Mouse (Mus musculus) inflammation-experienced regulatory T-cells (primary cell): ENCODE results near the gene Pck2. TPM values are rescaled to one million over a fixed set of nuclear protein-coding genes. Genes with fewer than 3 reads are reported as not detected.

Experiments
- polyA plus RNA-seq, 2 experiments: library from polyadenylated mRNA; unstranded; fragments of 100-300 nt; shearing (Covaris generic); gene quantifications; one replicate each; pipeline ENCODE4 v1.2.1; 2017

The Pck2 gene
- 10 to 100 TPM; 21.5 to 51.6 TPM for polyA plus RNA-seq

DNA sequence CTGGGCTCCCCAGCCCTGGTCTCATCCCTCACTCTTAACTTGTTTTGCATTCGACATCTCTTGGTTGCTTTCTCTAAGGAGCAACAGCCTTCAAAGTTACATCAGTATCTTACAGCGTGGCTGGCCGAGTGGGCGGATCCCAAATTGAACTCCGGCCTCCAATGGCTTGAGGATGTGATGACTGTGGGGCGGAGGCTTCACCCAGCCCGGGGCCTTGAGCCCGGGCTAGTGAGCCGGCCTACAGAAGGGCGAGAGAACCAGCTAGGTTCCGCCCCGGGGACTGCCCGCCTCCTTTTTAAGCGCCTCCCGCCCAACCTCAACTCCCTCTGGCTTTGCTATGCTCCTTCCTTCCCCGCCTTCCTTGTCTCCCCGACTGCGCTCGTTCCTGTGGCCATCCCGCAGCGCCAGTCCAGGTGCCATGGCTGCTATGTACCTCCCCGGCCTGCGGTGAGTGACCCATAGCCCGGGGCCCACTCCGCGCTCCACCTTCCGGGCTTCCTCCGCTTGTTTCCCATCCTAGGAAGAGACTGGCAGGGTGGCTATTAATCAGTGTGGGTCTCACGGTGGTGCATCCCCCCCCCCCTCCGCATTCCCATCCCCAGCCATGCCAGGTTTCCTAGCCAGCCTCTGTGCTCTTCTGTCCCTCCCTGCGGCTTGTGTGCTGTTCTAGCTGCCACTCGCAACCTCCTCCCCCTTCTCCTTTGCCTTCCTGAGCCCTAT lies at the start of gene Pck2:
Pck2 (plus strand) TSS at position 200 of the 720 bp plus-strand sequence.

DNA sequence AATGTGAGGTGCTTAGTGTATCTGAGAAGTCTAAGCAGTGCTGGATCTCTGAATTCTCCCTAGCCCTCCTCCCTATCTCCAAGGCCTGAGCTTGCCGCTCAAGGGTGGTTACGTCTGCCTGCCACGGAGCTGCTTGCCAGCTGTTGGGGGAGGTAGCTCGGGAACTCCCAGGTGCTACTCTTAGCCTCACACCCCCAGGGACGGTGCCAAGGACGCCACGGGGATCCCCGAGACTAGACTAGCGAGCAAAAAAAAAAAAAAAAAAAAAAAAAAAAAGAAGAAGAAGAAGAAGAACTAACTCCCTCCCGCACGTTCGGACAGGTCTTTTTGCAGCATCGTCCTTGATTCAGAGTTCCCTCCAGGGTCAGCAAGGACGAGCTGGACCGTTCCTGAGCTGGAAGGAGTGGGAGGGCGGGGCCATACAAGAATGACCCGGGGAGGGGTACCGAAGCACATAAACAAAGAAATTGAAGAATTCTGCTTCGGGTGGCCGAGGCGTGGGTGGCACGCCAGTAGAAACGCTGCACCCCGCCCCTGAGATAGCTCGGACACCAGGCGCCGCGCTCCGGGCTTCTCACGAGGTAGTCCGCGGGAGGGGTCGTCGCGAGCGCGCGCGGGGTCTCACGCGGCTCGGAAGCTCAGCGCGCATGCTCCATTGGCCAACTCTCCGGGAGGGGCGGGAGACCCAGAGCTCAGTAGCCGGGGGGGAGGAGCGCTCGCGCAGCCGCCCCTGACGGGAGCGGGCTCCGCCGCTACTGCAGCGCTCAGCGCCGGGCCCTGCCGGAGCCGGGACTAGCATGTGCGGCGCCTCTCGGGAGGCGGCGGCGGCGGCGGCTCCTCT lies 49.5 kb upstream of the Pck2 start, which contains the start of gene Carmil3:
Carmil3 (plus strand) TSS at position 291 of the 841 bp plus-strand sequence.

DNA sequence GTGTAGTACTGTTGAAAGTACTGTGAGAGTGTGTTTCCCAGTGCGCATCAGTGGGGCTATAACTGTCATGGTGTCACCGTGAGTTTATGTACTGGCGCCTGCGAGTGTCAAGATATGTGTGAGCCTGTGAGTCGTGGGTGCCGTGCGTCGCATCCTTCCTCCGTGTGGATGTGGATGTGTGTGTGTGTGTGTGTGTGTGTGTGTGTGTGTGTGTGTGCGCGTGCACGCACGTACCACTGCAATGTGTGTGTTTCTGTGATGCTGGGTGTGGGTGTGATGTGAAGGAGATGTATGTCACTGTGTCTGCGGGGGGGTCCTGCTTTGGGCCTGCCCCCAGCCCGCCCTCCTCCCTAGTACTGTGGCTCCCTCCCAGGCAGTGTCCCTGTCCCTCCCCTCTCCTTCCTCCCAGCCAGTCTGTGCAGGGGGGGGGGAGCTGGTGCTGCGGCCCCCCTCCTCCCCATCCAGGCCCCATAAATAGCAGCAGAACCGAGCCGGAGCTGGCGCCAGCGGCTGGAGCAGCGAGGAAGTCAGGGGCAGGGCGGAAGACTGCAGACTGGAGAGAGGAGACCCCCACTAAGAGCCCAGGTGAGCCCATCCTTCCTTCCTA lies 29.8 kb upstream of the Pck2 start, which contains the start of gene Cpne6:
Cpne6 (plus strand) TSS at position 321 of the 607 bp plus-strand sequence.

DNA sequence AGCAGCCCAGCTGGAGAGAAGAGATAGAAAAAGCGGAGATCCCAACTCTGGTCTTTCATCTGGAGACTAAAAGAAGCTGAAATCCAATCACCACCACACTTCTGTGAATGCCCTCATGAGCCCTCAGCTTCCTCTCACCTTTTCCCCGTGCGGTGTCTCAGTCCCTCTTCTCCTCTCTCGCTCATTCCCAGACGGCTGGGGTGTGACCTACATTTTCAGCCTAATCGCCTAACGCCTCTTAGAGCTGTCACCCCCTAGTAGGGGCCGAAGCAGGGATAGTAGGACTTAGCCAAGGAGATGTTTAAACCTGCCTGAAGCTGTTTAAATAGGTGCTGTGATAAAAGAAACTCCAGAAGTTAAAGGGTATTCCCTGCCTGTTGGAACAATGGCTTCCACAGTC lies 15.3 kb upstream of the Pck2 start, which contains the start of gene Nrl:
Nrl (minus strand) TSS at position 197 of the 400 bp plus-strand sequence.

DNA sequence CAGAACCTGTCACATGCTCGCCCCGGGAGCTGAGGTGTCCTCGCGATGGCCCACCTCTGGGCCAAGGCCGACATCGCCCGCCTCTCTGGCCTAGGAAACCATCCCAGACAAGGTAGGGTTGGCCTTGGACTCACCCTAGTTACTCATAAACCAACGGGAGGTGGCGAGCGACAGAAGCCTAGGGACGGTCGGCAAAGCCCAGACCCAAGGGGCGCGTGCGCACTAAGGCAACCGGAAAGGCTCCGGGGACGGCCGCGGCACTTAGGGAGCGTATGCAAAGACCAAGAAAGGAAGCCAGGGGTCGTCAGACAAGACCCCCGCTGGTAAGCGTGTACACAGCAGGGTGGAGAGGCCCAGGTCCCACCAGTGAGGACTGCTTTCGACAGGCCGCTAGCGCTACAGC lies 19.7 kb downstream of the Pck2 start, which contains the start of gene Dcaf11:
Dcaf11 (plus strand) TSS at position 208 of the 403 bp plus-strand sequence.

DNA sequence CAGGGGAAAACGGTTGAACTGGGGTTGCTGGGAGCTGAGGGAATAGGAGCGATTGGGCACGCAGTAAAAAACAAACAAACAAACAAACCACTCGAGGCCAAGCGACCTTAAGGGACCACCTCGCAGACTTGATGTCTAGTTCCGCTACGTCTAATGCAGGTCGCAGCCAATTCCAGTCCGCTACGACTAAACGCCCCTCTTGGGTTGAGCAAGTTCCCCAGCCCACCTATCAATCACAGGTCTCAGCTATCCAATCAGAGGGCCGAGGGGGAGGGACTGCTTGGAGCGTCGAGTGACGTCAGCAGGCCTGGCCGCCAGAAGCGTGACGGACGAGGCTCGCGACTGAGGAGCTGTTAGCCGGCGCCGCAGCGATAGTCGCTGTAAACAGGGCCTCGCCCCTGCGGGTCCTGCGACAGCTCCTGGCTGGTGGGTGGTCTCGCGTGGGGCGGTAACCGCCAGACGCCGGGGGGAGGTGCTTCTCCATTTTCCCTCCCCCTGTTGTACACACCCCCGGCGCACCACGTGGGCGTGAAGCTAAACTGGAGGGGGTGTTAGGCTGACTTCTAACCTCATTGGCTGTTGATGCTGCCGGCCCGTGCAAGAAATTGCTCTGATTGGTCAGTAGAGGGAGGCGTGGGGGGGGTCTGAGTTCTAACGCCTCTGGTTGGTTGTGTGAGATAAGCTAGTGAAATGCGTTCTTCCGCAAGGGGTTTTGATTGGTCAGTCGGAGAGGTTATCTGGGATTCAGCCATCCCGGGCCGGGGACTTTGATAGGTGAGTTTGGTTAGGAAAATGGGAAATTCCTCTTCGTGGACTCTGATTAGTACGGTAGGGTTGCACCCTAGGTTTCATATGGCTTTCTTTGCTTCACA lies 20.4 kb downstream of the Pck2 start, which contains the start of gene A730061H03Rik:
A730061H03Rik (minus strand) TSS at position 205 of the 872 bp plus-strand sequence.

DNA sequence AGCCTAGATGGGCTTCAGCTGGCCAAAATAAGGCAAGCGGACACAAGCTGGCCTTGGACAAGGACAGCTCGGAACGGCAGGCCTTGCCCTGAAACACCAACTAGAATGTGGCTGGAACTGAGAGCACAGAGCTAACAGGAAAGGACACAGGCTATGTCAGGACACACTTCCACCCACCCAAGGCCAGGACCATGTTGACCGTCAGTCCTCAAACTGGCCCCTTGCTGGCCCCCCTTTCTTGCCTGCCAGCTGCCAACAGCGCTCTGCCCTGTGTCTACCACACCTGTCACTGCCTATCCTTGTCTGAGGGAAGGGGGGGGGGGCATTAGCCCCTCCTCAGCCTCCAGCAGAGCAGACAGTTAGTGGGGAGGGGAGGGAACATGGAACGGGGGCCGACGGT lies 35.2 kb downstream of the Pck2 start, which contains the start of gene Fitm1:
Fitm1 (plus strand) TSS at position 316 of the 400 bp plus-strand sequence.

DNA sequence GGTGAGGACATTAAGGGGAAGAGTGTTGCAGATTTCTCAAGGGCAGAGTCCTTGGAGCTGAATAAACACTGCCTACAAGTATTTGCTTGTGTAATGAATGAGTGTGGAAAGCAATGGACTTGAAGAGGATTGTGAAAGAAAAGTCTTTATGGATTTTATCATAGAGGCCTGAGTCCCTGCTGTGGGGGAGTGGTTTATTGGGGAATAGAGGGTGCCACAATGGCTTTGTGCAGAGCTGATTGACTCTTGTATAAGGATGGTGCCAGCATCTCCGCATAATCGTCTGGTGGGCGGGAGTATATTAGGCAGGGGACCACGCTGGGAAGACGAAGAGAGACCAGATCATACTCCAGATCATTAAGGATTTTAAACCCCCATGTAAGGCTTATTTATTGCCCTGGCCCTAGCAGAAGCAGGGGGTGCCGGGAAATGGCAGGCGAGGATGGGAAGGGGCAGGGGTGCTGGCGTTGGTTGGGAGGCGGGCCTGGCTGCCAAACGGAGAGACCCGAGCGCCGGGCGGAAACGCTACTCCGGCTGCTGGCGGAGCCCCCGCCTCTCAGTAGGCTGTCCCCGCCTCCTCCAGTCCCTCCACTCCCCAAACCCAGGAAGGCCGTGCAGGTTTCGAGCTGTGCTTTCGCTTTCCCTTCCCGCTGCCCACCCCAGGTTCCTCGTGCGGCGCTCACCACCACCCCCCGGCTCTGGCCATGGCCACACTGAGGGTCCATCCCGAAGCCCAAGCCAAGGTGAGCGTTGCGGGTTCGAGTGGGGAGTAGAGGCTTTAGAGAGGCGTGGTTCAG lies 38.0 kb downstream of the Pck2 start, which contains the start of gene Psme1:
Psme1 (plus strand) TSS at position 253 of the 797 bp plus-strand sequence.

DNA sequence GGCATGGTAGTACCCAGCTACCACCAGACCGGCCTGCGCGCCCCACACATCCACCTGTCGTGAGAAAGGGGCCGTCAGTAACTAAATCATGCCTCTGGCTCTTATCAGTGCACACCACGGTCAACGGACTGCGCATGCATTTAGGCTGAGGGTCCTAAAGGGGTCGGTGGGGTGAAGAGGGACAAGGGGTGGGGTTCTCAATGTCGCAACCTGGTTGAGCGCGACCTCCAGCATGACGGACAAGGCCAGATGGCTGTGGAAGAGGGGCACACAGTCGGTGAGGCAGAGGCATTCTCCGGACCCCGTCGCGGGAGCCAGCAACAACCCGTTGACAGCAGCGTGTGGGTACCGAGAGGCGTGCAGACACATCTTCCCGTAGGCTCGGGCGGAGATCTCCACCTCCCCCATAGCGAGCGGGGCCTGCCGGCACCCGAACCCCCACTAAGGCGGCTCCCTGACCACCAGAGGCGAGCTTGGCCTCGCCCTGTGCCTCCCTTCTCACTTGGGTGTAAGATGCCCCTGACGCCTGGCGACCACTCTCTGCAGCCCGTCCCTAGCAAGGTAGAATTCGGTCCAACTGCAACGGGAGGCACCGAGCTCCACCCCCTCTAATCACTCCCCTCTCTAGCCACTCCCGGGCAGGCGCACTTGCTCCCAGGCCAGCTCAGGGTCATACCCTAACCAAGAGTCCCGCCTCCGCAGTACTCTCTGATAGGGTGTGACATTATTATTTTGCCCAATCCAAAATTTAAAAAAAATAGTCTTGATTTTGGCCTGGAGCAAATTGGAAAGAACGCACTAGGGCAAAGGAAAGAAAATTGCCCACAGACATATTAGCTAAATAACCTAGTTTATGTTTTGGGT lies 44.9 kb downstream of the Pck2 start, which contains the start of gene Emc9:
Emc9 (minus strand) TSS at position 601 of the 864 bp plus-strand sequence.

DNA sequence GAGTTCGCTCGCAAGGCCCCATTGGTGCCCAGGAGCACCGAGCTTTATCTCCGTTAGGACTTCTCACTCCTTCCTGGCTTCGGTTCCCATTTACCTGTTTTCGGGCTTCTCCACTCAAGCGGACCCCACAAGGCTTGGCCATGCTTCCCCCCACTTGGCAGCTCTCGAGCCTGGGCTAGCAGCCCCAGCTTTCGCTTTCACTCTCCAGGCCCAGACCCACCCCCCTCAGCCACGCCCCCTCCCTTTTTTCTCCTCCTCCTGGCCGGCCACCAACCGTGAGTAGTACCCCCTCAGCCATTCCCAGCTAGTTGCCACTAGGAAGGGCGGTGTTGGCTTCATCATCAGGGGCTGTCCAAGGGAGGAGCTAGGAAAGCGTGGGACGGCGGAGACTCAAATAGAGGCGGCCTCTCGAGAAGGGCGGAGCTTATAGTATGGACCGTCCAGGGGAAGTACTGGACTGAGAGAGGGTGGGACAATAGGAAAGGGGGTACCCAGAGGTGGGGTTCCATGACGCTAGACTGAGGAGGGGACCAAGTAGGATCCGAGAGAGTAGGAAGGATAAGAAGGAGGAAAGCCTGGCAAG lies 50.8 kb downstream of the Pck2 start, which contains the start of gene Psme2:
Psme2 (minus strand) TSS at position 366 of the 583 bp plus-strand sequence.

DNA sequence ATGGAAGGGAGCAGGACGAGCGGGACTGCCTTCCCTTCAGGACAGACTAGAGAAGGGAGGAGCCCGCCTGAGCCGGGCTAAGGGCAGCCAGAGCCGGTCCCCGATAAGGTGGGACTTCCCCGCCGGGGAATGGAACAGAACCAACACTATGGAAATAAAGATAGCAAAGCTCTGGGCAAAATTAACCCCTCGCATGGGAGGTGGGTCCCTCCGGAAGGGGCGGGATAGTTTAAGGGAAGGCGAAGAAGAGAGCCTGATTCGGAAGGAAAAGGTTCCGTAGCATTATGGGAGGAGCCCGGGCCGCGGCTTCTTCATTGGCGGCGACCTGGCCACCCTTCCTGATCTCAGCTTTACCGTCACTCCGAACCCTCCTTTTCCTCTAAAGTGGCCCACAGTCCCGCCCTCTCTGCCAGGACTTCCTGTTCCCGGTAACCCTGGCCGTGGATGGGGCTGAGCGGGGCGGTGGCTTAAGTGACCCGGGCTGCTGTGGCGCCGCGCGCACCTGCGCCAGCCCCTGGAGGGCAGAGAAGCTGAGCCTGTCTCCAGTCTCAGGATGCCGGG lies 51.3 kb downstream of the Pck2 start, which contains the start of gene Rnf31:
Rnf31 (plus strand) TSS at position 378 of the 561 bp plus-strand sequence.

Other genes with a start within 250 kb of the Pck2 start
- gene Dhrs4, start 61.5 kb upstream of the Pck2 start, polyA plus RNA-seq = 10 to 100 TPM; 35.9 to 39.8 TPM
- gene Carmil3, start 49.6 kb upstream of the Pck2 start, polyA plus RNA-seq = 1 to 10 TPM in 1 of 2 experiments, under 1 TPM in 1; 0.57 to 3.5 TPM
- gene Cpne6, start 29.8 kb upstream of the Pck2 start, polyA plus RNA-seq = 1 to 10 TPM in 1 of 2 experiments, under 1 TPM in 1; 0.18 to 1.1 TPM
- 1 to 10 TPM in 1 of 2 experiments, under 1 TPM in 1; 0.36 to 1.6 TPM for gene Nrl, start 15.3 kb upstream of the Pck2 start, polyA plus RNA-seq
- 100 to 1,000 TPM; 141 to 145 TPM for gene Dcaf11, start 19.7 kb downstream of the Pck2 start, polyA plus RNA-seq
- 1 to 10 TPM; 4.4 to 6.9 TPM for gene A730061H03Rik, start 20.1 kb downstream of the Pck2 start, polyA plus RNA-seq
- not detected for gene Fitm1, start 35.4 kb downstream of the Pck2 start, polyA plus RNA-seq
- gene Psme1, start 37.9 kb downstream of the Pck2 start, polyA plus RNA-seq = 1,000 to 10,000 TPM; 1,004 to 1,125 TPM
- gene Emc9, start 45.0 kb downstream of the Pck2 start, polyA plus RNA-seq = 10 to 100 TPM; 32.7 to 34.1 TPM
- 100 to 1,000 TPM; 686 to 830 TPM for gene Psme2, start 50.8 kb downstream of the Pck2 start, polyA plus RNA-seq
- 10 to 100 TPM; 61.0 to 75.2 TPM for gene Rnf31, start 51.4 kb downstream of the Pck2 start, polyA plus RNA-seq
- gene Irf9, start 63.3 kb downstream of the Pck2 start, polyA plus RNA-seq = 100 to 1,000 TPM; 149 to 175 TPM
- gene Rec8, start 77.8 kb downstream of the Pck2 start, polyA plus RNA-seq = 10 to 100 TPM in 1 of 2 experiments, 1 to 10 TPM in 1; 2.7 to 16.9 TPM
- 10 to 100 TPM; 50.2 to 65.2 TPM for gene Ipo4, start 95.7 kb downstream of the Pck2 start, polyA plus RNA-seq
- gene Gm49378, start 97.6 kb downstream of the Pck2 start, polyA plus RNA-seq = 1 to 10 TPM; 1.4 to 3.0 TPM
- 10 to 100 TPM; 73.1 to 82.7 TPM for gene Tm9sf1, start 103.5 kb downstream of the Pck2 start, polyA plus RNA-seq
- 1 to 10 TPM; 1.4 to 2.1 TPM for gene Tssk4, start 109.9 kb downstream of the Pck2 start, polyA plus RNA-seq
- 100 to 1,000 TPM in 1 of 2 experiments, 10 to 100 TPM in 1; 97.3 to 101 TPM for gene Mdp1, start 120.2 kb downstream of the Pck2 start, polyA plus RNA-seq
- 10 to 100 TPM; 41.6 to 61.3 TPM for gene Gmpr2, start 131.7 kb downstream of the Pck2 start, polyA plus RNA-seq
- 100 to 1,000 TPM; 358 to 380 TPM for gene Nedd8, start 131.9 kb downstream of the Pck2 start, polyA plus RNA-seq
- gene Tinf2, start 141.6 kb downstream of the Pck2 start, polyA plus RNA-seq = 10 to 100 TPM; 57.8 to 66.2 TPM
- gene Tgm1, start 173.7 kb downstream of the Pck2 start, polyA plus RNA-seq = under 1 TPM; 0.14 to 0.76 TPM
- 10 to 100 TPM; 54.5 to 89.6 TPM for gene Rabggta, start 182.0 kb downstream of the Pck2 start, polyA plus RNA-seq
- gene Dhrs1, start 205.4 kb downstream of the Pck2 start, polyA plus RNA-seq = 10 to 100 TPM; 21.9 to 45.9 TPM
- 10 to 100 TPM; 45.0 to 53.1 TPM for gene Nop9, start 205.4 kb downstream of the Pck2 start, polyA plus RNA-seq
- gene Cideb, start 218.2 kb downstream of the Pck2 start, polyA plus RNA-seq = not detected
- gene Ltb4r2, start 221.2 kb downstream of the Pck2 start, polyA plus RNA-seq = 1 to 10 TPM in 1 of 2 experiments, under 1 TPM in 1; 0.35 to 1.1 TPM
- 10 to 100 TPM in 1 of 2 experiments, 1 to 10 TPM in 1; 1.2 to 10.9 TPM for gene Ltb4r1, start 225.7 kb downstream of the Pck2 start, polyA plus RNA-seq
- under 1 TPM; 0.04 to 0.45 TPM for gene Adcy4, start 243.8 kb downstream of the Pck2 start, polyA plus RNA-seq
- 10 to 100 TPM; 62.4 to 75.6 TPM for gene Ripk3, start 248.6 kb downstream of the Pck2 start, polyA plus RNA-seq